Mouse (Mus musculus) stomach, postnatal 0 days (tissue): ENCODE measurements around the gene Krcc1.

ENCODE experiments used
- CTCF ChIP-seq: IDR thresholded peaks from 2 replicates; pipeline ENCODE4 v1.5.1; 2016; ENCODE audit warnings: antibody characterized with exemption, low read depth, mild to moderate bottlenecking, moderate library complexity
- EP300 ChIP-seq: optimal IDR thresholded peaks from 2 replicates; pipeline ENCODE3; 2016; ENCODE audit warnings: antibody characterized with exemption

- TF ChIP-seq EP300 (no peak), CTCF (no peak)
Measured at GRCm38 (mm10) chr6:71256166-71256565, 15.3 kb upstream of the Krcc1 start.
